Mouse (Mus musculus) kidney, adult 2 months (tissue): ENCODE measurements around the gene Dnajc11. TPM values are rescaled to one million over a fixed set of nuclear protein-coding genes. Genes with fewer than 3 reads are reported as not detected.

ENCODE experiments used
- DNase-seq: peaks from one replicate; pipeline ENCODE4 v3.0.0; 2021
- H3K27ac ChIP-seq: fragments of 200-500 bp; 2 replicates; pipeline ENCODE4 v1.5.1; 2012; ENCODE audit warnings: low read depth, low read length, control low read depth, inconsistent platforms; ENCODE audit not compliant: insufficient read depth
- H3K27me3 ChIP-seq: fragments of 200-500 bp; replicated peaks from 2 replicates; pipeline ENCODE4 v1.6.1; 2012; ENCODE audit warnings: mild to moderate bottlenecking, moderate library complexity, low read length, inconsistent platforms; ENCODE audit not compliant: control insufficient read depth, insufficient read depth
- H3K36me3 ChIP-seq: fragments of 200-500 bp; 2 replicates; pipeline ENCODE4 v1.6.1; 2012; ENCODE audit warnings: mild to moderate bottlenecking, moderate library complexity, low read length, inconsistent platforms; ENCODE audit not compliant: control insufficient read depth, insufficient read depth
- H3K4me1 ChIP-seq: fragments of 200-500 bp; 2 replicates; pipeline ENCODE4 v1.6.1; 2011; ENCODE audit warnings: low read length; ENCODE audit not compliant: control insufficient read depth, insufficient read depth
- H3K4me3 ChIP-seq: fragments of 200-500 bp; 2 replicates; pipeline ENCODE4 v1.5.1; 2011; ENCODE audit warnings: mild to moderate bottlenecking, low read depth, low read length, control low read depth; ENCODE audit not compliant: insufficient read depth
- CTCF ChIP-seq: fragments of 200-500 bp; conservative IDR thresholded peaks from 2 replicates; pipeline ENCODE4 v1.5.1; 2011; ENCODE audit warnings: low read depth, mild to moderate bottlenecking, control low read depth, low read length, moderate library complexity, mixed read lengths; ENCODE audit not compliant: insufficient read depth, insufficient read length
- POLR2A ChIP-seq: fragments of 200-500 bp; IDR thresholded peaks from one replicate; pipeline ENCODE4 v1.6.1; 2011; ENCODE audit warnings: low read depth, low read length, control low read depth
- WGBS: fragments of 180-500 bp; shearing (Covaris S2); methylation state at CpG from one replicate; pipeline ENCODE4 v1.1.7; 2018; 5-methylcytosine and 5-hydroxymethylcytosine counted together
- polyA plus RNA-seq: library from polyadenylated mRNA; depleted of rRNA; stranded (reverse); fragments of >200 nt; gene quantifications from 2 replicates; pipeline ENCODE4 v1.2.3, GENCODE M21; 2012

Dnajc11 gene
- polyA plus RNA-seq, 1 experiment = 76.1 TPM

DNA sequence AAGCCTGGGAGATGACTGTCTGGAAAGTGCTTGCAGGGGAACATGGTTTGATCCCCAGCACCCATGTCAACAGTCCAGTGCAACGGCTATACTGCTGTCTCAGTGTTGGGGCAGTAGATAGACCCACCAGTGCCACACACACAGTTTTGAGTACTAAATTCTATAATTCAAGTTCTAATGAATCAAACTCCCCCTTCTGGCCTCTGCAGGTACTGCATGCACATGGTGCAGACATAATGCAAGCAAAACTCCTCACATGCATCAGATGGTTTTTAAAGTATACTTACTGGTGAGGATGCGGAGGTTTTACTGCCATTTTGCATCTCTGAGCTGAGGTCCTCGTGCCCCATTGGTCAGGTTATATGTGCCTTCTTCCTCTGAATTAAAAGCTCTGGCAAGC is 42.0 kb downstream of the Dnajc11 start:
- peak; percentile 45 for DNase-seq

DNA sequence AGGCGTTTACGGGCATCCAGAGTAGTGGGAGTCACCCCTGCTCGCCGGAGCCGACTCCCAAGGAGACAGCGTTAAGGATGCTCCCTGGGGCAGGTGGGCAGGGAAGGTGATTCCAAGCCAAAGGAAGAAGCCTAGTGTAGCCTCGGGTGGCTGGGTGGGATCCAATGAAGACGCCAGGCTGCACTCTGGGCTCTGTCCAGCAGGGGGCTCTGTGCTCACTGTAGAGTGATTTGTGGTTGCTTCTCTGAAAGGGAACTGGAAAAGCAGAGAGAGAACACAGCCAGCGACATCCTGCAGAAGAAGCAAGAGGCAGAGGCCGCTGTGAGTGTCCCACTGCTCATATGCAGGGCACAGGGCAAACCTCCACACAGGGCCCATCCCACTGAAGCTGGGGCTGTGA is 44.3 kb downstream of the Dnajc11 start:
- H3K27me3 ChIP-seq = no peaks in the 10 kb centered on the region
- H3K4me3 ChIP-seq = no peak overlapping the region
- peak; percentile 84 for DNase-seq
- no peak overlapping the region for H3K27ac ChIP-seq
- no peaks in the 10 kb centered on the region for H3K36me3 ChIP-seq
- TF ChIP-seq POLR2A = no peak
- TF ChIP-seq CTCF = peak; percentile 77
- no peaks in the 10 kb centered on the region for H3K4me1 ChIP-seq
- WGBS = 22% methylated on average over 10 of the region's 10 CpGs

More for the DNA sequence above, 42.0 kb downstream of the Dnajc11 start:
- Histone ChIP-seq H3K4me3 (no peak overlapping the region), H3K27ac (no peak overlapping the region), H3K4me1 (no peaks in the 10 kb centered on the region), H3K36me3 (no peaks in the 10 kb centered on the region), H3K27me3 (no peaks in the 10 kb centered on the region)
- TF ChIP-seq CTCF (peak; percentile 27; the same call in 1 of the 2 replicates), POLR2A (no peak)
- WGBS = 90% methylated on average over 3 of the region's 3 CpGs

DNA sequence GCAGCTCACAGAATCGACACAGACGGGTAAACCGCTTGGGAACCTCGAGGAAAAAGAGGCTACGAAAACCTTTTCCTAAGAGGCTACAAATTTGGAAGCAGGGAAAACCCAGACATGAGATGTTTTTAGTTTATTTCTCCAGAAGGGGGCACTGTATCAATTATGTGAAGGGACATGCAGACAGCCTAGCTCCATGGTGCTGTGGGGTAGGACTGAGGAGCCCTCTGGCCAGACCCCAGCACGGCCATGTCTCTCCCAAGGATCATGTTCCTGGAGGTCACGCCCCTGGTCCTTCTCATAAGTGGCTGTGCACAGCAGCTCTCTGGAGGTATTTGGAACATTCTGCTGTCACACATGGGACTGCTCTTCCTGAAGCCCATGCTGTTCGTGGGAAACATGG is 47.2 kb downstream of the Dnajc11 start:
- TF ChIP-seq POLR2A (no peak), CTCF (peak; percentile 23; the same call in 1 of the 2 replicates)
- Histone ChIP-seq H3K4me1 (no peaks in the 10 kb centered on the region), H3K27ac (no peak overlapping the region), H3K4me3 (no peak overlapping the region), H3K27me3 (no peaks in the 10 kb centered on the region), H3K36me3 (no peaks in the 10 kb centered on the region)
- DNase-seq = peak; percentile 35
- WGBS = 68% methylated on average over 8 of the region's 8 CpGs

DNA sequence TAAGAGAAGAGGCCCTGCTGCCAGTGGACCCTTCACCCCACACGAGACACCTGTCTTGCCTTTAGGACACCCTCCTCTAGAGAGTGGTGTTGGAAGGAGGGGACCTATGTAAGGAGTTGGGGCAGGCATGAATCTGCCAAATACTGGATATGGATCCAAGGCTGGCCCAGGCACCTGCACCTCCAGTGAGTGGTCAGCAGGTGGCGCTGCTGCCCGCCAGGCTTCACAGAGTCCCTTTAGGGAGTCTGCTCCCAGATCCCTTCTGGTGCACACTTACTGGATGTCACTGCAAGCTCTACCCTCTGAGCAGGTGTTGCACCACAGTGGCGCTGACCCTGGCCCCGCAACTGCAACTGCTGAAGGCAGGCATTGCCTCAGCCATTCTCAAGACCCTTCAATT is 47.9 kb downstream of the Dnajc11 start:
- Histone ChIP-seq H3K4me3 (no peak overlapping the region), H3K4me1 (peaks cover 2% of the 10 kb centered on the region; the same call in 1 of the 2 replicates), H3K36me3 (no peaks in the 10 kb centered on the region), H3K27me3 (no peaks in the 10 kb centered on the region), H3K27ac (no peak overlapping the region)
- WGBS = 11% methylated on average over 5 of the region's 5 CpGs
- peak; percentile 84 for DNase-seq
- TF ChIP-seq CTCF (peak; percentile 99; the same call in 1 of the 2 replicates), POLR2A (no peak)

DNA sequence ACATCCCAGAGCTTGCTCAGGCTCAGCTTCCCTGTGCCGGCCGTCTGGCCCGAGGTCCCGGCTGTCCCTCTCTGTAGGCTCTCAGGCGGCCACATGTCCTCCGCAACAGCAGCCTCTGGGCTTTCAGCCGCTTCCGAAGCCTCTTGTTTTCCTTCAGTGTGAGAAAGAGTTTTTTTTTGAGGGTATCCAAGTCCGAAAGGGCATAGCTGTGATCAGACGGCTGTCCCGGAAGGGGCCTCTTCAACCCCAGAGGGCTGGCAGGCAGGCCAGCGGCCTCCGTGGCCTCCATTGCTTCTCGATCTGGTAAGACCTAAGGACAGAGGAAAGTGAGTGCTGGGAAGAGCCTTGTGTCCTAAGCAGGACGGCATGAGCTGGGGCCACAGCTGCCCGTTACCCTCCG is 49.6 kb downstream of the Dnajc11 start:
- DNase-seq = no peak
- Histone ChIP-seq H3K27me3 (no peaks in the 10 kb centered on the region), H3K4me1 (peaks cover 9% of the 10 kb centered on the region; the same call in 1 of the 2 replicates), H3K4me3 (no peak overlapping the region), H3K27ac (no peak overlapping the region), H3K36me3 (no peaks in the 10 kb centered on the region)
- TF ChIP-seq POLR2A (no peak), CTCF (no peak)
- WGBS = 63% methylated on average over 17 of the region's 17 CpGs

DNA sequence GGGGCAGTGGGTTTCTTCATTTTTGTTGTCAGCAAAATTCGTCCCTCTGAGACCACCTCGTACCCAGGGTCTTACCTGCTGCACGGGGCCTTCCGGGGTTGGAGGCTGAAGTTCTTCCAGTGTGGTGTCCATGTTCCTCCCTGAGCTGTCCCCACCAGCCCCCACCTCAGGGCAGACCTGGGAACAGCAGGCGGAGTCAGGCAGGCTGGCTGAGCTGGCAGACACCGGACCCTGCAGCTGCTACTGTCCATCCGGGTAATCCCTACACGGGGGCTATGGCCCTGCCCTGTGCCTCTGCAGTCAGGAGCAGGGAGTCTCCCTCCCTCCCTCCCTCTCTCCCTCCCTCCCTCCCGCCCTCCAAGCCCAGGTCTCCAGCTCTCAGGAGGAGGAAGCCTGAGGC is 50.1 kb downstream of the Dnajc11 start:
- no peak for DNase-seq
- Histone ChIP-seq H3K4me3 (no peak overlapping the region), H3K36me3 (no peaks in the 10 kb centered on the region), H3K27me3 (no peaks in the 10 kb centered on the region), H3K27ac (no peak overlapping the region), H3K4me1 (peaks cover 11% of the 10 kb centered on the region; the same call in 1 of the 2 replicates)
- 42% methylated on average over 9 of the region's 9 CpGs for WGBS
- no peak for TF ChIP-seq POLR2A
- no peak for TF ChIP-seq CTCF

DNA sequence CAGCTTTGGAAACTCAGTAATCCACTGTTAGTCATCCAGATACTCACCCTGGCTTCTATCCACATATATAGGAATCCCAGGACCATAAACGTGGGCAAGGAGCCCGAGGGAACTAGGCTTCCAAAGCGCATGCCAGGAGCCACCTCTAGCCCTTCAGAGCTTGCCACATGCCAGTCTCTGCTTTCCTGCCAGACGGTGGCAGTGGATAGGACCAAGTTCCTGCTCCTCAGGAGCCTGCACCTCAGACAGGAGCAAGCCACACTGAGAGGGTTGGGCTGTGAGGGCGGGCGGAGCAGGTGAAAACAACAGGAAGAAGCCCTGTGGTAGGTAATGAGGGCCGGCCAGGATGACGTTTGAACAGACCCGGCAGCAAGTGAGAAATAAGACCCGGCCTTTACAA is 52.4 kb downstream of the Dnajc11 start:
- H3K27ac ChIP-seq = no peak overlapping the region
- no peak overlapping the region for H3K4me3 ChIP-seq
- WGBS = 42% methylated on average over 10 of the region's 10 CpGs
- H3K36me3 ChIP-seq = no peaks in the 10 kb centered on the region
- DNase-seq = peak; percentile 43
- no peaks in the 10 kb centered on the region for H3K27me3 ChIP-seq
- peaks cover 15% of the 10 kb centered on the region; the same call in 1 of the 2 replicates for H3K4me1 ChIP-seq
- TF ChIP-seq POLR2A (no peak), CTCF (no peak; the same call in 1 of the 2 replicates)
